In genomic region chr14:121099120-121099519, GRCm38 (mm10) we compare ENCODE assay signal across 21 mouse cellular contexts.
DNase-seq lines count a peak whose midpoint lies in the region; ATAC-seq and TF ChIP-seq lines count a peak whose summit lies in the region.
"Had no signal": no experiment of that assay in that cellular context is flagged by ENCODE, and none has a peak within 500 bp of the region (broad histone marks: within the 10 kb centered on the region; RNA-seq: fewer than 3 reads in every experiment).

No protein-coding gene starts in this region.

- no peak for DNase-seq in embryonic facial prominence, embryonic 10.5 days (ENCODE audit: low spot score)
- DNase-seq in kidney, adult 11 months = no peak
- DNase-seq in lung, postnatal 0 days (ENCODE audit: low spot score) = peak; percentile 71
- no peak for DNase-seq in forebrain, embryonic 10.5 days (ENCODE audit: extremely low spot score, low spot score)
- DNase-seq in right cerebral cortex, postnatal 14 days = no peak
- DNase-seq: adrenal gland, adult 2 months; cerebellum, adult 11 months; cerebellum, postnatal 25 days; kidney, postnatal 4 days; liver; right cerebral cortex, postnatal 25 days; thymus, postnatal 25 days had no signal

- no peak overlapping the region for H3K4me3 ChIP-seq in embryonic facial prominence, embryonic 13.5 days
- H3K4me3 ChIP-seq in embryonic facial prominence, embryonic 10.5 days = no peak overlapping the region
- no peak overlapping the region for H3K4me3 ChIP-seq in kidney, embryonic 15.5 days (replicated peaks)
- H3K4me3 ChIP-seq in embryonic fibroblast, embryonic 13.5 days (ENCODE audit: insufficient read depth, low read length) = no peak overlapping the region
- no peak overlapping the region for H3K4me3 ChIP-seq in lung, postnatal 0 days (ENCODE audit: low read depth, low read length)
- no peak overlapping the region for H3K4me3 ChIP-seq in forebrain, embryonic 10.5 days
- H3K4me3 ChIP-seq: lung, embryonic 15.5 days; neural tube, embryonic 12.5 days had no signal

- WGBS in embryonic facial prominence, embryonic 13.5 days = 57% methylated on average over 8 of the region's 8 CpGs
- 83% methylated on average over 8 of the region's 8 CpGs for WGBS in embryonic facial prominence, embryonic 10.5 days
- WGBS in kidney, embryonic 15.5 days = 66% methylated on average over 8 of the region's 8 CpGs
- WGBS in lung, postnatal 0 days = 47% methylated on average over 8 of the region's 8 CpGs
- 94% methylated on average over 8 of the region's 8 CpGs for WGBS in forebrain, embryonic 10.5 days

- H3K4me2 ChIP-seq in embryonic facial prominence, embryonic 13.5 days = no peak overlapping the region
- no peak overlapping the region for H3K4me2 ChIP-seq in kidney, embryonic 15.5 days
- H3K4me2 ChIP-seq in lung, postnatal 0 days (replicated peaks; ENCODE audit: low read depth, low read length) = no peak overlapping the region
- H3K4me2 ChIP-seq: lung, embryonic 15.5 days; midbrain, embryonic 11.5 days; neural tube, embryonic 12.5 days had no signal

- no peak for TF ChIP-seq CTCF in embryonic fibroblast, embryonic 13.5 days (IDR thresholded peaks at IDR 0.05; ENCODE audit: borderline replicate concordance, insufficient read depth, low read length)
- TF ChIP-seq CTCF in lung, postnatal 0 days (IDR thresholded peaks at IDR 0.05) = no peak

- H3K27ac ChIP-seq in embryonic facial prominence, embryonic 13.5 days = peak overlapping the region; percentile 51; the same call in 1 of the 2 replicates
- no peak overlapping the region for H3K27ac ChIP-seq in embryonic facial prominence, embryonic 10.5 days (replicated peaks)
- 0 out of 2 replicates have a peak overlapping the region, but pooled peaks have one; percentile 32 for H3K27ac ChIP-seq in kidney, embryonic 15.5 days
- peak overlapping the region; percentile 80 for H3K27ac ChIP-seq in embryonic fibroblast, embryonic 13.5 days (ENCODE audit: insufficient read depth, low read length)
- peak overlapping the region; percentile 71 for H3K27ac ChIP-seq in lung, postnatal 0 days (ENCODE audit: low read length)
- no peak overlapping the region for H3K27ac ChIP-seq in forebrain, embryonic 10.5 days
- H3K27ac ChIP-seq: lung, embryonic 15.5 days; neural tube, embryonic 12.5 days had no signal

- H3K27me3 ChIP-seq in embryonic facial prominence, embryonic 13.5 days = no peaks in the 10 kb centered on the region
- H3K27me3 ChIP-seq in embryonic facial prominence, embryonic 10.5 days (replicated peaks; ENCODE audit: low read depth, poor library complexity, severe bottlenecking) = no peaks in the 10 kb centered on the region
- no peaks in the 10 kb centered on the region for H3K27me3 ChIP-seq in kidney, embryonic 15.5 days
- no peaks in the 10 kb centered on the region for H3K27me3 ChIP-seq in lung, postnatal 0 days (replicated peaks; ENCODE audit: insufficient read depth, low read length)
- no peaks in the 10 kb centered on the region for H3K27me3 ChIP-seq in forebrain, embryonic 10.5 days (ENCODE audit: poor library complexity, severe bottlenecking)
- H3K27me3 ChIP-seq: lung, embryonic 15.5 days; neural tube, embryonic 12.5 days had no signal

- no peak for TF ChIP-seq POLR2A in embryonic fibroblast, embryonic 13.5 days (IDR thresholded peaks at IDR 0.05; ENCODE audit: low read depth, low read length)

- H3K9ac ChIP-seq in embryonic facial prominence, embryonic 13.5 days = no peak overlapping the region
- H3K9ac ChIP-seq in kidney, embryonic 15.5 days = no peak overlapping the region
- no peak overlapping the region for H3K9ac ChIP-seq in lung, postnatal 0 days (replicated peaks; ENCODE audit: low read depth)
- H3K9ac ChIP-seq: lung, embryonic 15.5 days; neural tube, embryonic 12.5 days had no signal

- H3K4me1 ChIP-seq in embryonic facial prominence, embryonic 13.5 days = peaks cover 62% of the 10 kb centered on the region
- peaks cover 69% of the 10 kb centered on the region for H3K4me1 ChIP-seq in embryonic facial prominence, embryonic 10.5 days
- peaks cover 66% of the 10 kb centered on the region for H3K4me1 ChIP-seq in kidney, embryonic 15.5 days
- H3K4me1 ChIP-seq in embryonic fibroblast, embryonic 13.5 days (ENCODE audit: control insufficient read depth, insufficient read depth, low read length) = peaks cover 40% of the 10 kb centered on the region
- peaks cover 35% of the 10 kb centered on the region; the same call in 1 of the 2 replicates for H3K4me1 ChIP-seq in lung, postnatal 0 days (ENCODE audit: insufficient read depth, low read depth, low read length)
- H3K4me1 ChIP-seq in forebrain, embryonic 10.5 days = peaks cover 35% of the 10 kb centered on the region
- H3K4me1 ChIP-seq: neural tube, embryonic 12.5 days had no signal

- TF ChIP-seq EP300 in lung, postnatal 0 days (IDR thresholded peaks at IDR 0.05) = no peak

- peaks cover 7% of the 10 kb centered on the region for H3K36me3 ChIP-seq in embryonic facial prominence, embryonic 13.5 days
- peaks cover 26% of the 10 kb centered on the region for H3K36me3 ChIP-seq in embryonic facial prominence, embryonic 10.5 days (replicated peaks)
- H3K36me3 ChIP-seq in kidney, embryonic 15.5 days = peaks cover 10% of the 10 kb centered on the region
- H3K36me3 ChIP-seq in lung, postnatal 0 days (ENCODE audit: insufficient read depth, low read length) = no peaks in the 10 kb centered on the region
- peaks cover 23% of the 10 kb centered on the region for H3K36me3 ChIP-seq in forebrain, embryonic 10.5 days (replicated peaks)
- H3K36me3 ChIP-seq: G1E had no signal

- ATAC-seq in embryonic facial prominence, embryonic 13.5 days (ENCODE audit: insufficient number of reproducible peaks, insufficient read depth, low FRiP score, low TSS enrichment, low read depth) = no peak
- no peak for ATAC-seq in kidney, embryonic 15.5 days (replicated peaks; ENCODE audit: low FRiP score)
- peak; percentile 61 for ATAC-seq in lung, postnatal 0 days
- ATAC-seq: hindbrain, embryonic 16.5 days; intestine, postnatal 0 days had no signal

- H3K9me3 ChIP-seq in embryonic facial prominence, embryonic 13.5 days = no peaks in the 10 kb centered on the region
- no peaks in the 10 kb centered on the region for H3K9me3 ChIP-seq in embryonic facial prominence, embryonic 10.5 days
- no peaks in the 10 kb centered on the region for H3K9me3 ChIP-seq in kidney, embryonic 15.5 days (replicated peaks)
- H3K9me3 ChIP-seq in lung, postnatal 0 days (ENCODE audit: low read length) = no peaks in the 10 kb centered on the region
- H3K9me3 ChIP-seq in forebrain, embryonic 10.5 days = no peaks in the 10 kb centered on the region
- H3K9me3 ChIP-seq: lung, embryonic 15.5 days; neural tube, embryonic 12.5 days had no signal

Comparison
In these comparisons a context has a peak if more than half of its experiments do, and no peak if none do; other contexts are left out.
1. H3K27ac ChIP-seq: peak in embryonic facial prominence, embryonic 13.5 days (single experiment), kidney, embryonic 15.5 days (single experiment), embryonic fibroblast, embryonic 13.5 days (single experiment) and lung, postnatal 0 days (single experiment); none in embryonic facial prominence, embryonic 10.5 days (single experiment) and forebrain, embryonic 10.5 days (single experiment).